Mouse (Mus musculus) small intestine, adult 2 months (tissue): Measurements from ENCODE around the gene Srp14. TPM values are rescaled to one million over a fixed set of nuclear protein-coding genes. Genes with fewer than 3 reads are reported as not detected.

Experiments used
- H3K27ac ChIP-seq: fragments of 200-500 bp; 2 replicates; pipeline ENCODE4 v1.5.1; 2012; ENCODE audit warnings: low read depth, low read length, control low read depth, inconsistent platforms; ENCODE audit not compliant: insufficient read depth
- H3K27me3 ChIP-seq: fragments of 200-500 bp; 2 replicates; pipeline ENCODE4 v1.6.1; 2012; ENCODE audit warnings: mild to moderate bottlenecking, moderate library complexity, low read length, inconsistent platforms; ENCODE audit not compliant: control insufficient read depth, insufficient read depth
- H3K36me3 ChIP-seq: fragments of 200-500 bp; 2 replicates; pipeline ENCODE4 v1.6.1; 2012; ENCODE audit warnings: mild to moderate bottlenecking, low read length, control low read depth, inconsistent platforms; ENCODE audit not compliant: control insufficient read depth, insufficient read depth
- H3K4me1 ChIP-seq: fragments of 200-500 bp; 2 replicates; pipeline ENCODE4 v1.6.1; 2012; ENCODE audit warnings: low read length, inconsistent platforms, mixed read lengths; ENCODE audit not compliant: control insufficient read depth, insufficient read depth, insufficient read length
- H3K4me3 ChIP-seq: fragments of 200-500 bp; 2 replicates; pipeline ENCODE4 v1.5.1; 2012; ENCODE audit warnings: low read depth, mild to moderate bottlenecking, control low read depth, inconsistent platforms, low read length, moderate library complexity
- CTCF ChIP-seq: fragments of 200-500 bp; IDR thresholded peaks from 2 replicates; pipeline ENCODE4 v1.5.1; 2012; ENCODE audit warnings: low read depth, mild to moderate bottlenecking, control low read depth, inconsistent platforms, low read length, moderate library complexity, mixed read lengths; ENCODE audit not compliant: insufficient replicate concordance, insufficient read length; ENCODE audit errors: extremely low read depth
- POLR2A ChIP-seq: fragments of 200-500 bp; IDR thresholded peaks from 2 replicates; pipeline ENCODE4 v1.6.1; 2012; ENCODE audit warnings: low read depth, mild to moderate bottlenecking, control low read depth, inconsistent platforms, low read length, moderate library complexity
- WGBS: fragments of 180-500 bp; shearing (Covaris S2); methylation state at CpG from one replicate; pipeline ENCODE4 v1.1.7; 2018; 5-methylcytosine and 5-hydroxymethylcytosine counted together
- polyA plus RNA-seq: library from polyadenylated mRNA; depleted of rRNA; stranded (reverse); fragments of >200 nt; gene quantifications from 2 replicates; pipeline ENCODE4 v1.2.3, GENCODE M21; 2012

Gene Srp14
- polyA plus RNA-seq, 1 experiment, result 16.3 TPM

- TF ChIP-seq POLR2A (no peak), CTCF (no peak)
- Histone ChIP-seq H3K4me3 (no peak overlapping the region), H3K27me3 (no peaks in the 10 kb centered on the region), H3K4me1 (no peaks in the 10 kb centered on the region), H3K27ac (no peak overlapping the region), H3K36me3 (peaks cover 10% of the 10 kb centered on the region)
- WGBS, result 94% methylated on average over 13 of the region's 13 CpGs
Observed at GRCm38 (mm10) chr2:118457463-118458261, 21.8 kb downstream of the Srp14 start.

- no peaks in the 10 kb centered on the region for H3K4me1 ChIP-seq
- H3K27ac ChIP-seq, result no peak overlapping the region
- H3K27me3 ChIP-seq, result no peaks in the 10 kb centered on the region
- 96% methylated on average over 3 of the region's 3 CpGs for WGBS
- TF ChIP-seq CTCF, result no peak
- no peak for TF ChIP-seq POLR2A
- peaks cover 8% of the 10 kb centered on the region for H3K36me3 ChIP-seq
- H3K4me3 ChIP-seq, result no peak overlapping the region
Observed at GRCm38 (mm10) chr2:118457029-118457428, 22.5 kb downstream of the Srp14 start.

GRCm38 (mm10) chr2:118451056-118451455, 28.5 kb downstream of the Srp14 start:
- Histone ChIP-seq H3K4me3 (no peak overlapping the region), H3K4me1 (peaks cover 3% of the 10 kb centered on the region; the same call in 1 of the 2 replicates), H3K27ac (no peak overlapping the region), H3K36me3 (no peaks in the 10 kb centered on the region; the same call in none of the 2 replicates), H3K27me3 (no peaks in the 10 kb centered on the region)
- TF ChIP-seq CTCF (no peak), POLR2A (no peak)
- WGBS, result 74% methylated on average over 6 of the region's 6 CpGs

- peaks cover 4% of the 10 kb centered on the region for H3K36me3 ChIP-seq
- WGBS, result 91% methylated on average over 12 of the region's 12 CpGs
- no peak overlapping the region for H3K27ac ChIP-seq
- peaks cover 3% of the 10 kb centered on the region; the same call in 1 of the 2 replicates for H3K4me1 ChIP-seq
- TF ChIP-seq POLR2A (no peak), CTCF (no peak)
- H3K27me3 ChIP-seq, result no peaks in the 10 kb centered on the region
- no peak overlapping the region for H3K4me3 ChIP-seq
Observed at GRCm38 (mm10) chr2:118448181-118448580, 31.3 kb downstream of the Srp14 start.

- Histone ChIP-seq H3K36me3 (peaks cover 4% of the 10 kb centered on the region), H3K27ac (no peak overlapping the region), H3K4me1 (no peaks in the 10 kb centered on the region), H3K27me3 (no peaks in the 10 kb centered on the region), H3K4me3 (no peak overlapping the region)
- TF ChIP-seq POLR2A, result no peak
- no peak for TF ChIP-seq CTCF
- WGBS, result 72% methylated on average over 13 of the region's 13 CpGs
Observed at GRCm38 (mm10) chr2:118445696-118446674, 33.5 kb downstream of the Srp14 start.

- Histone ChIP-seq H3K27ac (no peak overlapping the region), H3K4me1 (no peaks in the 10 kb centered on the region), H3K27me3 (no peaks in the 10 kb centered on the region), H3K36me3 (0 out of 2 replicates have a peak, but pooled peaks cover 4% of the 10 kb centered on the region), H3K4me3 (no peak overlapping the region)
- TF ChIP-seq CTCF (no peak), POLR2A (no peak)
- WGBS, result 91% methylated on average over 4 of the region's 4 CpGs
Observed at GRCm38 (mm10) chr2:118442723-118443122, 36.8 kb downstream of the Srp14 start.

- no peaks in the 10 kb centered on the region for H3K27me3 ChIP-seq
- no peak overlapping the region for H3K27ac ChIP-seq
- TF ChIP-seq CTCF, result no peak
- TF ChIP-seq POLR2A, result no peak
- no peaks in the 10 kb centered on the region for H3K4me1 ChIP-seq
- WGBS, result 82% methylated on average over 5 of the region's 5 CpGs
- no peak overlapping the region for H3K4me3 ChIP-seq
- H3K36me3 ChIP-seq, result 0 out of 2 replicates have a peak, but pooled peaks cover 4% of the 10 kb centered on the region
Observed at GRCm38 (mm10) chr2:118442172-118442571, 37.3 kb downstream of the Srp14 start.
